Mouse (Mus musculus): ENCODE results near the gene Slc35b1. TPM values are rescaled to one million over a fixed set of nuclear protein-coding genes. Genes with fewer than 3 reads are reported as not detected.

Slc35b1 gene
- total RNA-seq, 2 experiments from 2014 or later = 42.7 to 43.8 TPM

DNA sequence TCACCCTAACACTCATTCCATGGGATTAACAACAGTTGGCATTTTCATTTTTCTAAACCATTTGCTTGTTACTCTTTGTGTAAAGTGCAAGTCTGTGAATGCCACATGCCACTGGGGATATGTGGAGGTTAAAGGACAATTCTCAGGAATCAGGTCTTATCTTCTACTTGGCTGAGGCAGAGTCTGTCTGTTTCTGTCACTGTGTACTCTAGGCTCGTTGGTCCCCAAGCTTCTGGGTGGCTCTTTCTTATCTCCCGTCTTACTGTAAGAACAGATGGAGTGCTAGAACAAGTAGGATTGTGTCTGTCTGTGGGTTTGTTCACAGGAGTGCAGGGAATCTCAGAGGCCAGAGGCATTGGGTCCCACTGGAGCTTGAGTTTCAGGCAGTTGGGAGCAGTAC is 46.9 kb downstream of the Slc35b1 start:
- DNase-seq = no peak

DNA sequence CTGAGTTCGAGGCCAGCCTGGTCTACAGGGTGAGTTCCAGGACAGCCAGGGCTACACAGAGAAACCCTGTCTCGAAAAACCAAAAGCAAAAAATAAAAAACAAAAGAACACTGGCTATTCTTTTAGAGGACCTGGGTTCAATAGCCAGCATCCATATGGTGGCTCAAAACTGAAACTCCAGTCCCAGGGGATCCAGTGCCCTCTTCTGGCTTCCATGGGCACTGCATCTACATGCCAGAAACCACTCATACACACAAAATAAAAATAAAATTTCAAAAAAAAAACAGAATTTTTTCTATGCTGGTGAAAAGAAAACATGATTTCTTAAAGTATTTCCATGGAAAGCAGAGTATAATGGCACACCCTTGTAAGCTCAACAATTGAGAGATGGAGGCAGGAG is 47.7 kb downstream of the Slc35b1 start:
- DNase-seq = peak; percentile 12

Other genes with a start within 250 kb of the Slc35b1 start
- gene Dlx4, start 238.4 kb upstream of the Slc35b1 start, total RNA-seq (2021) = under 1 TPM in 1 of 2 experiments, not detected in 1; 0.32 TPM
- gene Tac4, start 123.2 kb upstream of the Slc35b1 start, total RNA-seq (2021) = not detected
- 10 to 100 TPM; 29.7 to 31.8 TPM for gene Kat7, start 74.4 kb upstream of the Slc35b1 start, total RNA-seq (2021)
- gene Fam117a, start 47.7 kb upstream of the Slc35b1 start, total RNA-seq (2021) = 10 to 100 TPM in 1 of 2 experiments, 1 to 10 TPM in 1; 9.0 to 14.5 TPM
- 100 to 1,000 TPM; 192 to 216 TPM for gene Spop, start 29.4 kb downstream of the Slc35b1 start, total RNA-seq (2021)
- 1 to 10 TPM in 1 of 2 experiments, under 1 TPM in 1; 0.87 to 1.1 TPM for gene Nxph3, start 129.9 kb downstream of the Slc35b1 start, total RNA-seq (2021)
- gene Ngfr, start 203.0 kb downstream of the Slc35b1 start, total RNA-seq (2021) = 1 to 10 TPM; 8.1 to 8.5 TPM

Data from gastrocnemius, postnatal 10 days (tissue).